Mouse (Mus musculus): ENCODE results near the gene Zc3h7b. TPM values are rescaled to one million over a fixed set of nuclear protein-coding genes. Genes with fewer than 3 reads are reported as not detected.

Zc3h7b gene
- total and polyA plus RNA-seq, 2 experiments from 2014 or later, result 14.3 to 41.4 TPM

- no peak overlapping the region for H3K4me3 ChIP-seq (ENCODE audit: low read depth, low read length)
- no peaks in the 10 kb centered on the region for H3K9me3 ChIP-seq (replicated peaks; ENCODE audit: control insufficient read depth, low read length)
- no peaks in the 10 kb centered on the region for H3K27me3 ChIP-seq (ENCODE audit: control insufficient read depth, insufficient read depth, low read length)
- no peak for DNase-seq (ENCODE audit: low spot score)
- no peak overlapping the region for H3K9ac ChIP-seq (replicated peaks; ENCODE audit: low read depth, low read length)
- no peak overlapping the region for H3K27ac ChIP-seq (ENCODE audit: low read depth)
- WGBS, result 90% methylated on average over 8 of the region's 8 CpGs
- TF ChIP-seq CTCF (IDR thresholded peaks at IDR 0.05; ENCODE audit: low read depth) (no peak), EP300 (IDR thresholded peaks at IDR 0.05; ENCODE audit: low read depth) (no peak)
- peaks cover 40% of the 10 kb centered on the region for H3K36me3 ChIP-seq (replicated peaks; ENCODE audit: control insufficient read depth, insufficient read depth, low read length)
- H3K4me2 ChIP-seq (ENCODE audit: low read depth, low read length), result no peak overlapping the region
- H3K4me1 ChIP-seq (ENCODE audit: control insufficient read depth, insufficient read depth), result peaks cover 18% of the 10 kb centered on the region
- ATAC-seq (ENCODE audit: insufficient read depth, low read depth), result no peak
Observed at GRCm38 (mm10) chr15:81725965-81726364, 18.9 kb upstream of the Zc3h7b start.

GRCm38 (mm10) chr15:81729241-81729791, 15.5 kb upstream of the Zc3h7b start:
- no peaks in the 10 kb centered on the region for H3K9me3 ChIP-seq (replicated peaks; ENCODE audit: control insufficient read depth, low read length)
- no peak for TF ChIP-seq EP300 (IDR thresholded peaks at IDR 0.05; ENCODE audit: low read depth)
- peaks cover 6% of the 10 kb centered on the region; the same call in 1 of the 2 replicates for H3K36me3 ChIP-seq (replicated peaks; ENCODE audit: control insufficient read depth, insufficient read depth, low read length)
- peak overlapping the region; percentile 76 for H3K27ac ChIP-seq (ENCODE audit: low read depth)
- peak overlapping the region; percentile 100 for H3K4me2 ChIP-seq (ENCODE audit: low read depth, low read length)
- WGBS, result under 1% methylated on average over 48 of the region's 49 CpGs
- H3K27me3 ChIP-seq (ENCODE audit: control insufficient read depth, insufficient read depth, low read length), result no peaks in the 10 kb centered on the region
- ATAC-seq (ENCODE audit: insufficient read depth, low read depth) (peak; percentile 12), DNase-seq (ENCODE audit: low spot score) (no peak)
- H3K9ac ChIP-seq (replicated peaks; ENCODE audit: low read depth, low read length), result peak overlapping the region; percentile 81
- H3K4me1 ChIP-seq (ENCODE audit: control insufficient read depth, insufficient read depth), result peaks cover 18% of the 10 kb centered on the region
- H3K4me3 ChIP-seq (ENCODE audit: low read depth, low read length), result peak overlapping the region; percentile 87

DNA sequence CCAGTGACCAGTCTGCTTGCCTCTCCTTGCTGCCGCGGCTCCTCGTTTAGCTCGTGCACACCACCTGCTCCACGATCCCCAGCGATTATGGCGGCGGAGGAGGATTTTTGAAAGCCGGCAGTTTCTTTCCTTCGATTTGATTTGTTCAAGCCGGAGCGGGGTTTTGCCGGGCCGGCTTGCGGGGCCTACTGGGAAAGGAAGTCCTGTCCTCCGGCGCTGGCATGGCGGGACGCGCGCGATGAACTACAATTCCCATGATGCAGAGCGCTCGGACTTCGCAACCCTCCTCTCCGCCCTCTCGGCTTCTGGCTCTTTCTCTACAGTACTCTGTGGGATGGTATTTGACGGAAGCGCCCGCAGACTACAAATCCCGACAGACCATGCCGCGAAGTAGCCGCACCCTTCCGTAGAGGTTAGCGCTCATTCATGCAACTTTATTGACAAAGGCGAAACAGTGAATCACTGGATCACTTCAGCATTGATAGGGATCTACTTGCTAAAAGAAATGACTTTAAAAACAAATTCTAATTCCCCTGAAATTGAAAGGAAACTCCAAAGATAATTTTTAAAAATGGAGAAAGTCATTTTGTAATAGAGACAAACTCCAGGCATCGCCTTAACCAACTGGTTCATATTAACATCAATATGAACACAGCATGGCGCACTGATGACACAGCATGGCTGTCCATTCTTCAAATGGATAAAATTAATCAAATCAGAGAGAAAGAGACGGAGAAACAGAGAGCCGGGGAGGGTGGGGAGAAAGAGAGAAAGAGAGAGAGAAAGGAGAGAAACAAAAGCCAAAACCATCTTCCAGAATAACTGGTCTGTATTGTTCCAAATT, 14.8 kb upstream of the Zc3h7b start:
- peaks cover 18% of the 10 kb centered on the region for H3K4me1 ChIP-seq (ENCODE audit: control insufficient read depth, insufficient read depth)
- TF ChIP-seq CTCF (IDR thresholded peaks at IDR 0.05; ENCODE audit: low read depth), result no peak
- TF ChIP-seq EP300 (IDR thresholded peaks at IDR 0.05; ENCODE audit: low read depth), result peak; percentile 67; the same call in 1 of the 2 replicates
- peak overlapping the region; percentile 81 for H3K9ac ChIP-seq (replicated peaks; ENCODE audit: low read depth, low read length)
- ATAC-seq (ENCODE audit: insufficient read depth, low read depth), result peak; percentile 99
- peak overlapping the region; percentile 87 for H3K4me3 ChIP-seq (ENCODE audit: low read depth, low read length)
- WGBS, result 5% methylated on average over 41 of the region's 41 CpGs
- peak; percentile 100 for DNase-seq (ENCODE audit: low spot score)
- peak overlapping the region; percentile 76 for H3K27ac ChIP-seq (ENCODE audit: low read depth)
- H3K4me2 ChIP-seq (ENCODE audit: low read depth, low read length), result peak overlapping the region; percentile 100
- no peaks in the 10 kb centered on the region for H3K27me3 ChIP-seq (ENCODE audit: control insufficient read depth, insufficient read depth, low read length)
- no peaks in the 10 kb centered on the region for H3K9me3 ChIP-seq (replicated peaks; ENCODE audit: control insufficient read depth, low read length)
- H3K36me3 ChIP-seq (replicated peaks; ENCODE audit: control insufficient read depth, insufficient read depth, low read length), result 0 out of 2 replicates have a peak, but pooled peaks cover 5% of the 10 kb centered on the region

DNA sequence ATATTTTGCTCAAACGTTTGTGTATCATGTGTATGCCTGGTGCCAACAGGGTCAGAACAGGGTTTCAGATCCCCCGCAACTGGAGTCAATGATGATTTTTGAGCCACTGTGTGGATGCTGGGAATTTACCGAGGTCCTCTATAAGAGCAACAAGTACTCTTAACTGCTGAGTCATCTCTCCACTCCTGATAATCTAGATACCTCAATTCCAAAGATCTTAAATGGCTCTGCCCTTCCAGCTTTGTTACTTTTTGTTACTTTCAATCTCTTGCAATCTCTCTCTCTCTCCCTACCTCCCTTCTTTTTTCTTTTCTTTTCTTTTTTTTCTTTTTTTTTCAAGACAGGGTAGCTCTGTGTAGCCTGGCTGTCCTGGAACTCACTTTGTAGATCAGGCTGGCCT, 9.8 kb upstream of the Zc3h7b start:
- Histone ChIP-seq H3K9me3 (replicated peaks; ENCODE audit: control insufficient read depth, low read length) (no peaks in the 10 kb centered on the region), H3K27ac (ENCODE audit: low read depth) (no peak overlapping the region), H3K4me2 (ENCODE audit: low read depth, low read length) (no peak overlapping the region), H3K36me3 (replicated peaks; ENCODE audit: control insufficient read depth, insufficient read depth, low read length) (no peaks in the 10 kb centered on the region), H3K4me1 (ENCODE audit: control insufficient read depth, insufficient read depth) (no peaks in the 10 kb centered on the region), H3K27me3 (ENCODE audit: control insufficient read depth, insufficient read depth, low read length) (no peaks in the 10 kb centered on the region), H3K9ac (replicated peaks; ENCODE audit: low read depth, low read length) (no peak overlapping the region), H3K4me3 (ENCODE audit: low read depth, low read length) (no peak overlapping the region)
- TF ChIP-seq EP300 (IDR thresholded peaks at IDR 0.05; ENCODE audit: low read depth), result no peak
- TF ChIP-seq CTCF (IDR thresholded peaks at IDR 0.05; ENCODE audit: low read depth), result no peak
- no peak for DNase-seq (ENCODE audit: low spot score)
- no peak for ATAC-seq (ENCODE audit: insufficient read depth, low read depth)
- WGBS, result 47% methylated on average over 3 of the region's 3 CpGs

DNA sequence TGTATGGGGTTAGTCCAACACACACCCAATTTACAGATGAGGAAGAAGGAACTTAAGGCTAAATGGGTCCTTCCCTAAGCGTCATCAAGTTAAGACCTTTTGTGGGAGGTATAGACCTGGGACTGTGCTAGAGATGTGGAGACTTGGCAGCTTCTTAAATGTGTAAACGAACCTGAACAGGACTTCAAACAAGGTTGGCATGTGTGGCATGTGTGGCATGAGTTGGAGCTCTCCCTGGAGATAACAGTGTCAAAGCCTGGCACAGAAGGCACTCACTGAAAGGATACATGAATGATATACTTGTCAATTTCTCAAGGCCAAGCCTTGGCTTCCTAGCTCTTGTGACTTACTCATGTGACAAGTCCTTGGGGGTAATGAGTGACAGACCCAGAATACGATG, 5.6 kb upstream of the Zc3h7b start:
- no peak; the same call in 1 of the 2 replicates for ATAC-seq (ENCODE audit: insufficient read depth, low read depth)
- Histone ChIP-seq H3K9ac (replicated peaks; ENCODE audit: low read depth, low read length) (no peak overlapping the region), H3K9me3 (replicated peaks; ENCODE audit: control insufficient read depth, low read length) (no peaks in the 10 kb centered on the region), H3K27ac (ENCODE audit: low read depth) (no peak overlapping the region), H3K4me2 (ENCODE audit: low read depth, low read length) (no peak overlapping the region), H3K4me1 (ENCODE audit: control insufficient read depth, insufficient read depth) (0 out of 2 replicates have a peak, but pooled peaks cover 1% of the 10 kb centered on the region), H3K4me3 (ENCODE audit: low read depth, low read length) (no peak overlapping the region), H3K36me3 (replicated peaks; ENCODE audit: control insufficient read depth, insufficient read depth, low read length) (no peaks in the 10 kb centered on the region), H3K27me3 (ENCODE audit: control insufficient read depth, insufficient read depth, low read length) (no peaks in the 10 kb centered on the region)
- 49% methylated on average over 3 of the region's 3 CpGs for WGBS
- no peak for TF ChIP-seq EP300 (IDR thresholded peaks at IDR 0.05; ENCODE audit: low read depth)
- DNase-seq (ENCODE audit: low spot score), result no peak
